Mouse (Mus musculus) adrenal gland, postnatal 10 days (tissue): Measurements from ENCODE around the gene Gm16503. TPM values are rescaled to one million over a fixed set of nuclear protein-coding genes. Genes with fewer than 3 reads are reported as not detected.
"Not testable (repeated sequence)": the region's sequence is repeated elsewhere in the genome, so short reads cannot be mapped to it uniquely, and the experiment has no call there.

Experiments used
- DNase-seq: peaks from one replicate; pipeline ENCODE4 v3.0.0; 2021; ENCODE audit warnings: mixed read lengths
- long read RNA-seq, 2 experiments: library from polyadenylated mRNA; stranded (forward); transcript quantifications; one replicate each; pipeline ENCODE4 v2.0.0; 2021
- total RNA-seq, 2 experiments: library from RNA; stranded (reverse); gene quantifications; 2 replicates each; pipeline ENCODE4 v1.2.3; 2021

Gm16503 gene
- 1 to 10 TPM in 1 of 2 experiments, under 1 TPM in 1; 0.24 to 1.4 TPM for total RNA-seq
- long read RNA-seq, experiment 1: 0 reads
- long read RNA-seq, experiment 2: 0 reads

- DNase-seq: not testable (repeated sequence)
Measured at GRCm38 (mm10) chr4:147539918-147540317, at the start of gene Gm16503. Gene Gm16503, plus strand, starts transcription at chr4:147540218.

- not testable (repeated sequence) for DNase-seq
Measured at GRCm38 (mm10) chr4:147492117-147492516, 47.9 kb upstream of the Gm16503 start, which contains the start of gene Zfp982. Gene Zfp982, plus strand, starts transcription at chr4:147492417.

- not testable (repeated sequence) for DNase-seq
Measured at GRCm38 (mm10) chr4:147498772-147499613, 41.0 kb upstream of the Gm16503 start.

GRCm38 (mm10) chr4:147509174-147509573 is 30.8 kb upstream of the Gm16503 start:
- DNase-seq: no peak

GRCm38 (mm10) chr4:147518981-147519380 is 21.0 kb upstream of the Gm16503 start:
- DNase-seq: no peak

GRCm38 (mm10) chr4:147520100-147520499 is 19.9 kb upstream of the Gm16503 start:
- DNase-seq: no peak

GRCm38 (mm10) chr4:147525125-147525524 is 14.9 kb upstream of the Gm16503 start:
- DNase-seq: no peak

- DNase-seq: no peak
Measured at GRCm38 (mm10) chr4:147530366-147530765, 9.7 kb upstream of the Gm16503 start.

- DNase-seq: not testable (repeated sequence)
Measured at GRCm38 (mm10) chr4:147535916-147536315, 4.1 kb upstream of the Gm16503 start.

- DNase-seq: no peak
Measured at GRCm38 (mm10) chr4:147537702-147538101, 2.3 kb upstream of the Gm16503 start.

GRCm38 (mm10) chr4:147541105-147541504 is 1.1 kb downstream of the Gm16503 start:
- DNase-seq: no peak

- DNase-seq: not testable (repeated sequence)
Measured at GRCm38 (mm10) chr4:147553071-147553470, 13.1 kb downstream of the Gm16503 start, which contains the start of gene Zfp985. Gene Zfp985, plus strand, starts transcription at chr4:147553277.

- DNase-seq: not testable (repeated sequence)
Measured at GRCm38 (mm10) chr4:147554361-147554760, 14.3 kb downstream of the Gm16503 start.

- DNase-seq: not testable (repeated sequence)
Measured at GRCm38 (mm10) chr4:147556921-147557320, 16.9 kb downstream of the Gm16503 start.

GRCm38 (mm10) chr4:147558011-147558410 is 18.0 kb downstream of the Gm16503 start:
- DNase-seq: not testable (repeated sequence)

GRCm38 (mm10) chr4:147559096-147559495 is 19.1 kb downstream of the Gm16503 start:
- DNase-seq: peak; percentile 44

GRCm38 (mm10) chr4:147565426-147566220 is 25.6 kb downstream of the Gm16503 start:
- no peak for DNase-seq

GRCm38 (mm10) chr4:147571156-147571555 is 31.1 kb downstream of the Gm16503 start:
- not testable (repeated sequence) for DNase-seq

GRCm38 (mm10) chr4:147579371-147579770 is 39.4 kb downstream of the Gm16503 start:
- DNase-seq: not testable (repeated sequence)

GRCm38 (mm10) chr4:147586511-147587473 is 46.8 kb downstream of the Gm16503 start:
- no peak for DNase-seq
